Mouse (Mus musculus) E14TG2a.4 (cell line): ENCODE results near the gene Gm9758.

Source experiments
- CTCF ChIP-seq: conservative IDR thresholded peaks from 2 replicates; pipeline ENCODE4 v1.5.1; 2014; ENCODE audit warnings: low read length
- NANOG ChIP-seq: IDR thresholded peaks from 2 replicates; pipeline ENCODE4 v1.6.1; 2014; ENCODE audit warnings: borderline replicate concordance, low read length, mixed read lengths
- POU5F1 ChIP-seq: IDR thresholded peaks from 2 replicates; pipeline ENCODE4 v1.6.1; 2014; ENCODE audit warnings: low read length, borderline replicate concordance

DNA sequence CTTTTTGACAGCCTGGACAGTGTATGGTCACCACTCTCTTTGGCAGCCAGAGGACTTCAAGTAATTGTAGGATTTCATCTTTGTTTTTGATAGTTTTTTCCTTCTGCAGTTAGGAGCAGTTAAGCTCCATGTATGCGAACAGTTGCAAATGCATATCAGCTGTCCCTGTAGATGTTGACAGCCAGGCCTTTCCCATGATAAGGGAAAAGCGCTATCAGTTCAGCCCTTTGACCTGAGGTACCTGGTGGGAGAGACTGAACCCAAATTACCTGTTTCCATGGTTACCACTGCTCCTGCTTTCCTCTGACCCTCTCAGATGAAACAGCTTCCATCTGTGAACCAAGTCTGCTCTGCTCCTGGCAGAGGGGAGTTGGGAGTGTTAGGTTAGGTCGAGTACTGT is 22.5 kb downstream of the Gm9758 start:
- TF ChIP-seq CTCF (no peak), POU5F1 (no peak), NANOG (no peak)
